Mouse (Mus musculus): Measurements from ENCODE around the gene Spi1. TPM values are rescaled to one million over a fixed set of nuclear protein-coding genes. Genes with fewer than 3 reads are reported as not detected.

Spi1 gene
- polyA plus RNA-seq, 1 experiment from 2014 or later: 4.8 TPM

GRCm38 (mm10) chr2:91068162-91068871 is 13.9 kb upstream of the Spi1 start:
- peak overlapping the region; percentile 86 for H3K9ac ChIP-seq (ENCODE audit: low read length)
- H3K27me3 ChIP-seq (ENCODE audit: control insufficient read depth, insufficient read depth, low read length): no peaks in the 10 kb centered on the region
- peaks cover 43% of the 10 kb centered on the region for H3K36me3 ChIP-seq (ENCODE audit: control insufficient read depth, insufficient read depth, low read length)
- ATAC-seq (ENCODE audit: insufficient number of reproducible peaks, insufficient read depth, low FRiP score, low read depth): no peak
- H3K9me3 ChIP-seq (ENCODE audit: control insufficient read depth, low read length): no peaks in the 10 kb centered on the region
- WGBS: 58% methylated on average over 13 of the region's 13 CpGs
- peak overlapping the region; percentile 59 to 76 for H3K4me3 ChIP-seq (ENCODE audit: control insufficient read depth in 1 of 2, insufficient read depth in 1 of 2, low read depth in 1 of 2, low read length in 2 of 2)
- 0 out of 4 replicates have a peak overlapping the region, but pooled peaks of 1 of the 2 experiments have one; percentile 91 for H3K27ac ChIP-seq (replicated peaks in 1 of 2; ENCODE audit: control insufficient read depth in 1 of 2, insufficient read depth in 1 of 2, low read depth in 2 of 2, low read length in 2 of 2)
- H3K4me1 ChIP-seq (ENCODE audit: control insufficient read depth in 2 of 2, insufficient read depth in 2 of 2, low read length in 2 of 2): peaks cover 17 to 34% of the 10 kb centered on the region in 2 experiments
- H3K4me2 ChIP-seq (ENCODE audit: low read length): peak overlapping the region; percentile 93

GRCm38 (mm10) chr2:91068872-91069165 is 13.4 kb upstream of the Spi1 start:
- Histone ChIP-seq H3K9me3 (ENCODE audit: control insufficient read depth, low read length) (no peaks in the 10 kb centered on the region), H3K9ac (ENCODE audit: low read length) (peak overlapping the region; percentile 86), H3K27ac (replicated peaks in 1 of 2; ENCODE audit: control insufficient read depth in 1 of 2, insufficient read depth in 1 of 2, low read depth in 2 of 2, low read length in 2 of 2) (peak overlapping the region; percentile 91 to 93; a peak in 2 of 4 replicates), H3K27me3 (ENCODE audit: control insufficient read depth, insufficient read depth, low read length) (no peaks in the 10 kb centered on the region), H3K4me1 (ENCODE audit: control insufficient read depth in 2 of 2, insufficient read depth in 2 of 2, low read length in 2 of 2) (peaks cover 17 to 34% of the 10 kb centered on the region in 2 experiments), H3K4me2 (ENCODE audit: low read length) (peak overlapping the region; percentile 93), H3K36me3 (ENCODE audit: control insufficient read depth, insufficient read depth, low read length) (peaks cover 38% of the 10 kb centered on the region), H3K4me3 (ENCODE audit: control insufficient read depth in 1 of 2, insufficient read depth in 1 of 2, low read depth in 1 of 2, low read length in 2 of 2) (peak overlapping the region; percentile 59 to 76)
- no peak for ATAC-seq (ENCODE audit: insufficient number of reproducible peaks, insufficient read depth, low FRiP score, low read depth)
- 47% methylated on average over 6 of the region's 6 CpGs for WGBS

DNA sequence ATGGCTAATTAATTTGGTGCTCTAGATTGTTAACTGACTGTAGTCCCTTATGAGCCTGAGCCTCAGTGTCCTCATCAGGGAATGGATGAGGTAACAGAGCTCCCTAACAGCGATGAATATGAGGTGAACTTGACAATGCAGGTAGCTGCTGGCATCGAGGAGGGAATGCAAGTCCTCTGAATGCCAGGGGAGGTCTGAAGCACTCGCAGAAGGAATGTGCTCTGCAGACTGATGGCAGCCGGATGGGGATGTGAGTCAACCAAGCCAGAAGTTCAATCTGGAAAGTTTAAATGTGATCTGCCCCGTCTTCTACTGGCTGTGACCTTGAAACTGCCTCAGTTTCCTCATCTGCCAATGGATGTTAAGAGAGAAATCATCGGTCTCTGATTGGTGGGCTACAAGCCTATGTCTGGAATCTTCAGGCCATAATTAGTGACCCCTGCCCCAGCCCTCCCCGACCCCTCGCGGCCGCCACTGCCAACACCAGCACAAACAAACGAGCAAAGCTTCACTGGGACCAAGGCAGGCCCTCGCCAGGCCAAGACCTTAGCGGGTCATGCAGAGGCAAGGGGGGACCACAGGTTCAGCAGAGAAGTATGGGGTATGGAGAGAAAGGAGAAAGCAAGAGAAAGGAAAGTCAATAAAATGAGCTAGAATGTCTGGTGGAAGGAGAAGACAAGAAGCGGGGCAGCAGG is 12.7 kb upstream of the Spi1 start:
- Histone ChIP-seq H3K36me3 (ENCODE audit: control insufficient read depth, insufficient read depth, low read length) (peaks cover 32% of the 10 kb centered on the region), H3K27ac (replicated peaks in 1 of 2; ENCODE audit: control insufficient read depth in 1 of 2, insufficient read depth in 1 of 2, low read depth in 2 of 2, low read length in 2 of 2) (peak overlapping the region; percentile 91 to 93), H3K4me1 (ENCODE audit: control insufficient read depth in 2 of 2, insufficient read depth in 2 of 2, low read length in 2 of 2) (peaks cover 17 to 34% of the 10 kb centered on the region in 2 experiments), H3K9me3 (ENCODE audit: control insufficient read depth, low read length) (no peaks in the 10 kb centered on the region), H3K4me2 (ENCODE audit: low read length) (peak overlapping the region; percentile 93), H3K4me3 (ENCODE audit: control insufficient read depth in 1 of 2, insufficient read depth in 1 of 2, low read depth in 1 of 2, low read length in 2 of 2) (peak overlapping the region; percentile 59 to 76), H3K9ac (ENCODE audit: low read length) (peak overlapping the region; percentile 86), H3K27me3 (ENCODE audit: control insufficient read depth, insufficient read depth, low read length) (no peaks in the 10 kb centered on the region)
- WGBS: 5% methylated on average over 14 of the region's 14 CpGs
- ATAC-seq (ENCODE audit: insufficient number of reproducible peaks, insufficient read depth, low FRiP score, low read depth): no peak

DNA sequence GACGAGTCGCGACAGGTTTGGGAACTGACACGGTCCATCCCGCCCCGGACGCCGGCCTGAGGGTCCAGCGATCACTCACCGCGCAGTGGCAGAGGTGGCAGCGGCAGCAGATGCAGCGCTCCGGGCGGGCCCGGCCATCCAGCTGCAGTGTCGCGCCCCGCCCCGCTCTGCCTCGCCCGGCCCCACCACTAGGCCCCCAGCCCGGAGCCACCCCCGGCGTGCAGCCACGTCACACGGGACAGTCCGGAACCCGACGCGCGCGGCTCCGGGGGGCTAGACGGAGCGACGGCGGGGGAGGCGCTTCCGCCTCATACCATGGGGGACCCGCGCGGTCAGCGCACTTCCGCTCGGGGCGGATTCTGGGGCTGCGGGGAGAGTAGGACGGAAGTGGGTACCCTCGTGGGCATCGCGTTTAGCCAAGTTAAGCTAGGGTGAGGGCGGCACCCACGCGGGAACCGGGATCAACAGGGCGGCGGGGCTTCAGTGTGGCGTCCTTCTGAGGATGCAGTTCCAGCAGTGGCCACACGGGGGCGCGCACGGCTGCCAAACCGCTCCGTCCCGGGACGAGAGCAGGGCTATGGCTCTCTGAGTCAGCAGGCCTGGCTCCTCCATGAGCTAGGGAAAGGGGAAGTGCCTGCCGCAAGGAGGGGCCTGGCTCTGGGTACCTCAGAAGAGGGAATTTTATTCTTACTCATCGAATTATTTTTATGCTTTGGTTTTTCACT is 12.0 kb upstream of the Spi1 start, which contains the start of gene Slc39a13:
TSS of gene Slc39a13 (minus strand) at position 342 of the 725 bp plus-strand sequence.
- under 1% methylated on average over 67 of the region's 69 CpGs for WGBS
- Histone ChIP-seq H3K4me1 (ENCODE audit: control insufficient read depth in 2 of 2, insufficient read depth in 2 of 2, low read length in 2 of 2) (peaks cover 17 to 34% of the 10 kb centered on the region in 2 experiments), H3K9me3 (ENCODE audit: control insufficient read depth, low read length) (no peaks in the 10 kb centered on the region), H3K4me2 (ENCODE audit: low read length) (peak within 1 kb of the TSS; percentile 93), H3K4me3 (ENCODE audit: control insufficient read depth in 1 of 2, insufficient read depth in 1 of 2, low read depth in 1 of 2, low read length in 2 of 2) (peak within 1 kb of the TSS; percentile 59 to 76), H3K36me3 (ENCODE audit: control insufficient read depth, insufficient read depth, low read length) (peaks cover 24% of the 10 kb centered on the region), H3K9ac (ENCODE audit: low read length) (peak within 1 kb of the TSS; percentile 86), H3K27ac (replicated peaks in 1 of 2; ENCODE audit: control insufficient read depth in 1 of 2, insufficient read depth in 1 of 2, low read depth in 2 of 2, low read length in 2 of 2) (peak within 1 kb of the TSS; percentile 91 to 93), H3K27me3 (ENCODE audit: control insufficient read depth, insufficient read depth, low read length) (no peaks in the 10 kb centered on the region)
- peak; percentile 96 for ATAC-seq (ENCODE audit: insufficient number of reproducible peaks, insufficient read depth, low FRiP score, low read depth)

DNA sequence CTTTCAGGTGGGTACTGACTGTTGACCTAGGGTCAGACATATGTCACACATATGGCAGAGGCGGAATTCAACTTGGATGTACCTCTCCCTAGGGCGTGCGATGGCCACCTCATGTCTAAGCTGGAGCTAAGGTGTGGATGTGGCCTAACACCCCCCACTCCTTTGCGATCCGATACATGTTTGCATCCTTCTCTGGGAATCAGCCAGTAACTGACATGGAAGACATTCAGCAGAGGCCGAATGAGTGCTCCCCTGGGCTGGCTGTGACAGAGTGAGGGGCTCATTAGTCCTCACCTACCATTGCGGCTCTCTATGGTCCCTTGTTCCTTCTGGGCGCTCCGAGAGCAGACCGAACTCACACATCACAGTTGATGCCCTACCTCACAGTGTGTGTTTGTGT is 11.1 kb upstream of the Spi1 start:
- Histone ChIP-seq H3K4me3 (ENCODE audit: control insufficient read depth in 1 of 2, insufficient read depth in 1 of 2, low read depth in 1 of 2, low read length in 2 of 2) (peak overlapping the region; percentile 59 to 76; a peak in 3 of 4 replicates), H3K9ac (ENCODE audit: low read length) (peak overlapping the region; percentile 86), H3K27ac (replicated peaks in 1 of 2; ENCODE audit: control insufficient read depth in 1 of 2, insufficient read depth in 1 of 2, low read depth in 2 of 2, low read length in 2 of 2) (peak overlapping the region; percentile 75 to 91), H3K9me3 (ENCODE audit: control insufficient read depth, low read length) (no peaks in the 10 kb centered on the region), H3K36me3 (ENCODE audit: control insufficient read depth, insufficient read depth, low read length) (peaks cover 20% of the 10 kb centered on the region), H3K27me3 (ENCODE audit: control insufficient read depth, insufficient read depth, low read length) (no peaks in the 10 kb centered on the region), H3K4me2 (ENCODE audit: low read length) (peak overlapping the region; percentile 93), H3K4me1 (ENCODE audit: control insufficient read depth in 2 of 2, insufficient read depth in 2 of 2, low read length in 2 of 2) (peaks cover 17 to 31% of the 10 kb centered on the region in 2 experiments)
- no peak for ATAC-seq (ENCODE audit: insufficient number of reproducible peaks, insufficient read depth, low FRiP score, low read depth)
- WGBS: 86% methylated on average over 10 of the region's 10 CpGs

- H3K4me3 ChIP-seq (ENCODE audit: control insufficient read depth in 1 of 2, insufficient read depth in 1 of 2, low read depth in 1 of 2, low read length in 2 of 2): no peak overlapping the region
- no peaks in the 10 kb centered on the region for H3K27me3 ChIP-seq (ENCODE audit: control insufficient read depth, insufficient read depth, low read length)
- no peak overlapping the region for H3K27ac ChIP-seq (replicated peaks in 1 of 2; ENCODE audit: control insufficient read depth in 1 of 2, insufficient read depth in 1 of 2, low read depth in 2 of 2, low read length in 2 of 2)
- H3K9ac ChIP-seq (ENCODE audit: low read length): no peak overlapping the region
- ATAC-seq (ENCODE audit: insufficient number of reproducible peaks, insufficient read depth, low FRiP score, low read depth): no peak
- peaks cover 17 to 25% of the 10 kb centered on the region in 2 experiments for H3K4me1 ChIP-seq (ENCODE audit: control insufficient read depth in 2 of 2, insufficient read depth in 2 of 2, low read length in 2 of 2)
- WGBS: 36% methylated on average over 1 of the region's 1 CpGs
- no peak overlapping the region for H3K4me2 ChIP-seq (ENCODE audit: low read length)
- H3K36me3 ChIP-seq (ENCODE audit: control insufficient read depth, insufficient read depth, low read length): peaks cover 11% of the 10 kb centered on the region
- no peaks in the 10 kb centered on the region for H3K9me3 ChIP-seq (ENCODE audit: control insufficient read depth, low read length)
Observed at GRCm38 (mm10) chr2:91072092-91072491, 10.1 kb upstream of the Spi1 start.

DNA sequence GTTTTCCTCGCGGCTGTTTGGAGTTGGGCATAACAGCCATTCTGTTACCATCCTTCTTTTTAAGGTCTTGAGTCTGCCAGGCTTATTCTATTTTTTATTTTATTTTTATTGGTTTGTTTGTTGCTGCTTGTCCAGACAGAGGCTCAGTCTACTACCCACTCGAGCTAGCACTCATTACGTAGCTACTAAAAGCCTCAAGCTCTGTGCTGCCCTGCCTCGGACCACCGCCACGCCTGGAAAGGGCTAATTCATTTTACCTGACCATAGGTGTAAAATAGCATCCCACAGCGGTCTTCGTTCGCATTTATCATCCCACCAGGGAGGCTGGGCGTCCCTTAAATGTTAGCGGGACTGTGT is 4.3 kb upstream of the Spi1 start:
- H3K4me1 ChIP-seq (ENCODE audit: control insufficient read depth in 2 of 2, insufficient read depth in 2 of 2, low read length in 2 of 2): peaks cover 2 to 5% of the 10 kb centered on the region in 2 experiments; a peak in 1 of 4 replicates
- no peaks in the 10 kb centered on the region for H3K36me3 ChIP-seq (ENCODE audit: control insufficient read depth, insufficient read depth, low read length)
- no peak overlapping the region for H3K27ac ChIP-seq (replicated peaks in 1 of 2; ENCODE audit: control insufficient read depth in 1 of 2, insufficient read depth in 1 of 2, low read depth in 2 of 2, low read length in 2 of 2)
- WGBS: 20% methylated on average over 12 of the region's 12 CpGs
- no peaks in the 10 kb centered on the region for H3K9me3 ChIP-seq (ENCODE audit: control insufficient read depth, low read length)
- H3K27me3 ChIP-seq (ENCODE audit: control insufficient read depth, insufficient read depth, low read length): no peaks in the 10 kb centered on the region
- peak overlapping the region; percentile 82 for H3K4me2 ChIP-seq (ENCODE audit: low read length)
- H3K9ac ChIP-seq (ENCODE audit: low read length): peak overlapping the region; percentile 67
- ATAC-seq (ENCODE audit: insufficient number of reproducible peaks, insufficient read depth, low FRiP score, low read depth): no peak
- peak overlapping the region; percentile 45 to 53 for H3K4me3 ChIP-seq (ENCODE audit: control insufficient read depth in 1 of 2, insufficient read depth in 1 of 2, low read depth in 1 of 2, low read length in 2 of 2)
